Mouse (Mus musculus): Measurements from ENCODE around the gene Commd6. TPM values are rescaled to one million over a fixed set of nuclear protein-coding genes. Genes with fewer than 3 reads are reported as not detected.

The Commd6 gene
- total RNA-seq (2012; rRNA removed) = 53.0 and 56.6 TPM in 2 replicates
- total RNA-seq (2014; rRNA removed) = 125 and 128 TPM in 2 replicates
- polyA plus RNA-seq (2012; ENCODE audit: insufficient read length, low read depth) = 59.8 and 75.4 TPM in 2 replicates

DNA sequence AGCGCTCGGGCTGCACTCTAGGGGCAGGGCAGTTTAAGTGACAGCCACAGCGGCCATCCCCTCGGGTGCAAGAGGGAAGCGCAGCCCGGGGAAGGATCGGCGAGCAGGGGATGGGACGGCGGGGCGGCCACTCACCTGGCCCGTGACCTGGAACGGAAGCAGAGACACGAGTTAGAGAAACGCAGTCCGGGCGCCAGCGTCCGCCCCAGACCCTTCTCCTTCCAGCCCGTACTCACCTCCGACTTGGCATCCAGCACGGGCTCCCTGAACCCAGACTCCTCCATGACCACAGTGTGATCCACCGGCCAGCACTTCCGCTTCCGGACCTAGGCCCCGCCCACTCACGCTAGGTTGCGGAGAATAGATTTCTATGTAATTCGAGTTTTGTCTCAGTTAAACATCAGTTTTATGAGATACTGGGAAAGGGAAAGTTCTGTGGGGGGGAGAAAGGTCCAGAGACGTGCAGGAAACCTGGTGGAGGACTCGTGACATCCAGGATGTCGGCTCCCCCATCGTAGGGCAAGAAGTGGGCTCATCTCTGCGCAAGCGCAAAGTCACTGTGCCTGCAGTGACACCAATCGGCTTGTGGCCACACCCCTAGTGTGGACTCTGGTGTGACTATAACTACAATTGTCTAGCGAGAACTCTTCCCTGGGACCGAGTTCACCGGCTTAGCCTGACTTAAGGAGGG lies at the start of gene Commd6:
Gene Commd6, minus strand, starts transcription at position 534 of the 691 bp plus-strand sequence.
- H3K4me3 ChIP-seq (replicated peaks in 1 of 3; ENCODE audit: low read depth in 2 of 3, low read length in 2 of 3, poor library complexity in 1 of 3) = peak within 1 kb of the TSS; percentile 71 to 83 (median 80)
- H3K4me2 ChIP-seq (ENCODE audit: insufficient read depth, low read depth, poor library complexity, severe bottlenecking) = peak within 1 kb of the TSS; percentile 41
- TF ChIP-seq NELFE (IDR thresholded peaks at IDR 0.05; ENCODE audit: low read depth, low read length) (peak; percentile 85), POLR2A (IDR thresholded peaks at IDR 0.05; ENCODE audit: low read depth, low read length) (peak; percentile 95), MYC (IDR thresholded peaks at IDR 0.05; ENCODE audit: low read depth, low read length) (peak; percentile 66; the same call in 1 of the 2 replicates), MAX (IDR thresholded peaks at IDR 0.05; ENCODE audit: low read length) (peak; percentile 49), ZC3H11A (IDR thresholded peaks at IDR 0.05; ENCODE audit: low read depth, low read length) (no peak), CHD1 (IDR thresholded peaks at IDR 0.05; ENCODE audit: low read depth, low read length) (no peak), MAZ (IDR thresholded peaks at IDR 0.05; ENCODE audit: low read depth, low read length) (no peak), SMC3 (IDR thresholded peaks at IDR 0.05; ENCODE audit: low read depth, low read length) (no peak), TBP (conservative IDR thresholded peaks at IDR 0.05; ENCODE audit: low read depth, low read length) (peak; percentile 86), ZMIZ1 (IDR thresholded peaks at IDR 0.05; ENCODE audit: low read depth, low read length) (peak; percentile 56; the same call in 1 of the 2 replicates), USF1 (IDR thresholded peaks at IDR 0.05; ENCODE audit: low read depth, low read length) (no peak), KAT2A (IDR thresholded peaks at IDR 0.05; ENCODE audit: insufficient replicate concordance, low read length) (0 out of 2 replicates have a peak, but pooled peaks have one; percentile 17), RAD21 (IDR thresholded peaks at IDR 0.05; ENCODE audit: low read depth, low read length) (no peak), HCFC1 (IDR thresholded peaks at IDR 0.05; ENCODE audit: low read depth, low read length) (peak; percentile 75), POLR2AphosphoS2 (IDR thresholded peaks at IDR 0.05; ENCODE audit: low read depth, low read length) (peak; percentile 75; the same call in 1 of the 2 replicates), USF2 (conservative IDR thresholded peaks at IDR 0.05; ENCODE audit: low read depth, low read length) (no peak), TCF12 (IDR thresholded peaks at IDR 0.05; ENCODE audit: low read depth, low read length) (peak; percentile 54; the same call in 1 of the 2 replicates), MEF2A (IDR thresholded peaks at IDR 0.05; ENCODE audit: borderline replicate concordance, low read depth, low read length) (peak; percentile 25; the same call in 1 of the 2 replicates), ZKSCAN1 (IDR thresholded peaks at IDR 0.05; ENCODE audit: borderline replicate concordance, low read depth, low read length) (no peak), ELF1 (IDR thresholded peaks at IDR 0.05; ENCODE audit: low read depth, low read length) (peak; percentile 97), MXI1 (IDR thresholded peaks at IDR 0.05; ENCODE audit: low read depth, low read length) (peak; percentile 46), E2F4 (IDR thresholded peaks at IDR 0.05; ENCODE audit: insufficient replicate concordance, low read depth, low read length) (no peak), BHLHE40 (IDR thresholded peaks at IDR 0.05; ENCODE audit: low read depth, low read length) (peak; percentile 71; the same call in 1 of the 2 replicates), UBTF (IDR thresholded peaks at IDR 0.05; ENCODE audit: low read depth, low read length) (peak; percentile 42; the same call in 1 of the 2 replicates), IRF4 (IDR thresholded peaks at IDR 0.05; ENCODE audit: low read depth, low read length) (no peak), NRF1 (IDR thresholded peaks at IDR 0.05; ENCODE audit: low read depth, low read length) (peak; percentile 97), ZNF384 (IDR thresholded peaks at IDR 0.05; ENCODE audit: low read depth, low read length) (no peak)
- in situ Hi-C loops (cut with MboI; ENCODE audit: low pct_ligation_motif_present, low pct_unique_long_range_greater_than_20kb, low sequenced_read_pairs) (no loop called here), dilution Hi-C loops (cut with MboI; ENCODE audit: extremely low pct_ligation_motif_present, extremely low pct_unique_long_range_greater_than_20kb, low sequenced_read_pairs) (no loop called here)
- H3K4me1 ChIP-seq (ENCODE audit: control insufficient read depth in 1 of 2, insufficient read depth in 2 of 2) = peaks cover 0 to 29% of the 10 kb centered on the region in 2 experiments; a peak in 2 of 4 replicates
- H3K27ac ChIP-seq (ENCODE audit: insufficient read depth, low read depth) = peak within 1 kb of the TSS; percentile 17; the same call in 1 of the 2 replicates
- H3K9ac ChIP-seq (ENCODE audit: insufficient read depth, low read depth) = peak within 1 kb of the TSS; percentile 53
- peaks cover 6% of the 10 kb centered on the region for H3K79me2 ChIP-seq (replicated peaks; ENCODE audit: control insufficient read depth, extremely low read depth, insufficient read depth, poor library complexity, severe bottlenecking)
- H3K36me3 ChIP-seq (replicated peaks in 1 of 2; ENCODE audit: control insufficient read depth in 1 of 2, insufficient read depth in 1 of 2, low read length in 1 of 2) = peaks cover 2 to 25% of the 10 kb centered on the region in 2 experiments
- DNase-seq (ENCODE audit: extremely low read depth) = peak; percentile 98
- H3K9me3 ChIP-seq (replicated peaks; ENCODE audit: low read length) = no peaks in the 10 kb centered on the region
- H3K27me3 ChIP-seq (replicated peaks) = no peaks in the 10 kb centered on the region
